Mouse (Mus musculus): ENCODE results near the gene Fkbp9.

- TF ChIP-seq ZNF384 (IDR thresholded peaks at IDR 0.05; ENCODE audit: low read depth, low read length), result no peak
- TF ChIP-seq MAFK (IDR thresholded peaks at IDR 0.05; ENCODE audit: insufficient read depth, low read depth, low read length), result no peak
- TF ChIP-seq HCFC1 (IDR thresholded peaks at IDR 0.05; ENCODE audit: borderline replicate concordance, insufficient read depth, low read length), result no peak
- no peak for TF ChIP-seq CHD2 (IDR thresholded peaks at IDR 0.05; ENCODE audit: low read depth, low read length)
These were observed 47.6 kb downstream of the Fkbp9 start for GRCm38 (mm10) chr6:56879352-56879955.

Data from ES-E14 (cell line).